Mouse (Mus musculus): Measurements from ENCODE around the gene Nxph1. TPM values are rescaled to one million over a fixed set of nuclear protein-coding genes. Genes with fewer than 3 reads are reported as not detected.

Gene Nxph1
- polyA plus RNA-seq, 1 experiment from 2014 or later: 0.17 TPM

DNA sequence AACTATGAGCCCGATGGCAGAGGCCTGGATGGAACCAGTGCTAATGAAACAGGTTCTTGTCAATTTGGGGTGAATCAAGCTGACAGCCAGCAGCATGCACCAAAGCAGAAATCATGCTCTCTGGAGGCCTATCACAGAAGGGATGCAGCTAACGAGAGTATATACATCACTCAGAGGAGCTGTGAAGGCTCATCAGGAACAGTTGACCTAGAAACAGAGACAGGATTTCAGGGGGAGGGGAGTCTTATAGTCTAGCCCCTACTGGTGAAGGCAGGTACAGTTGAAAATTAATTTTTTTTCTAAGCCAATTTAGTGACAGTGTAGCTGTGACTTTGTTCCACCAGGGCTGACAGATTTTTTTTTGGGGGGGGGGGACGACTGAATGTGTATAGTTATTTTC lies 234.2 kb downstream of the Nxph1 start:
- Histone ChIP-seq H3K4me2 (no peak overlapping the region), H3K36me3 (no peaks in the 10 kb centered on the region), H3K27ac (no peak overlapping the region), H3K9me3 (no peaks in the 10 kb centered on the region), H3K9ac (no peak overlapping the region), H3K4me3 (no peak overlapping the region), H3K4me1 (no peaks in the 10 kb centered on the region), H3K27me3 (no peaks in the 10 kb centered on the region)
- WGBS: 48% methylated on average over 3 of the region's 3 CpGs
- ATAC-seq (ENCODE audit: borderline replicate concordance, extremely low read depth, low FRiP score, low TSS enrichment): no peak

DNA sequence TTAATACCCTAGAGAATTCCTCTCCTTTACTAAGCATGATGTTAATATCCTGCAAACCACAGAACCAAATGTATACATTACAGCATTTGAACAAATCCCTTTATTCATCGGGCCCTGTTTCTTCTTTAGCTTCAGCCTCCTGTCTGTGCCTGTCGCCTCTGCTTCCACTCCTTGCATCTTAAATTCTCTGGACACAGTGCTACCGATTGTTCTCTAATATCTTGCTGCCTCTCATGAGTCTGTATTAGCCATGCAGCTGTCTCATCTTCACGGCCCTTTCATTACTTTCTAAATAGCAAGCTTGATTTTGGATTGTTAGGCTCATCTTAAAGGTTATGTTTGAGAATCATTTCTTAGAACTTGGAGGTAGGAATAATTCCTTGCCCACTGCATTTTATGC lies 262.5 kb downstream of the Nxph1 start:
- Histone ChIP-seq H3K9ac (no peak overlapping the region), H3K27ac (no peak overlapping the region), H3K4me3 (no peak overlapping the region), H3K9me3 (no peaks in the 10 kb centered on the region), H3K36me3 (no peaks in the 10 kb centered on the region), H3K4me2 (no peak overlapping the region), H3K4me1 (no peaks in the 10 kb centered on the region), H3K27me3 (no peaks in the 10 kb centered on the region)
- no peak for ATAC-seq (ENCODE audit: borderline replicate concordance, extremely low read depth, low FRiP score, low TSS enrichment)
- 81% methylated on average over 4 of the region's 4 CpGs for WGBS

DNA sequence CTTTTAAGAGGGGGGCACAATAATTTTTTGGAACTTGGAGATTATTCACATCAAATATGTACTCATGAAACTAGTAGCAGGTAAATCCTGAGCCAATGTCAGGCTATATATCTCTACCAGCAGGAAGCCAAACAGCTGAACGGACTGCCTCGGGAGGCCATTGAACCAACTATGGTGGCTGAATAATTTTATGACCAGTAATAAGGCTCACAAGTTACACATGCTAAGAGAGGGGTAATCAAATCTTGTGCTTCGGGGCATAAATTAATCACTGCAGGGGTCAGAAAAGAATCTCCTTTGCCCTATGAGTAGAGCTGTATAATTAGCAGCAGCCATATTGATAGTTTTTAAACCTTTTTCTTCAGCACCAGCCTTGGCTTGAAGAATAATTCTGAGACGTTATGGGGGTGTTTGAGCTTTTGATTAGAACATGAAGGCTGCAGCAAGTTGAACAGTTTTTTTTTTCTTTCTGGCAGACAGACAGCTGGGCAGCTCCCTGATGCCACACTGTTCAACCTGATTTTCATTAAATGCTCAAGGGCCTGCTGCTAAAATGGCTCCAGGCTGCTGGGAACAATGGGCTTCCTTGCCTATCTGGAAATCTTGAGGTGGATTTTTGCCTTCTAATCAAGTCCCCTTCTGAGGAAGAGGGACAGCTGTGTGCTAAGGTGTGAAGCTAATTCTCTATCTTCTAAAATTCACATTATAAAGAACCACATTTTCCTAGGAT lies 272.7 kb downstream of the Nxph1 start:
- H3K4me3 ChIP-seq: no peak overlapping the region
- no peaks in the 10 kb centered on the region for H3K9me3 ChIP-seq
- H3K36me3 ChIP-seq: no peaks in the 10 kb centered on the region
- H3K4me1 ChIP-seq: no peaks in the 10 kb centered on the region
- H3K27me3 ChIP-seq: no peaks in the 10 kb centered on the region
- no peak for ATAC-seq (ENCODE audit: borderline replicate concordance, extremely low read depth, low FRiP score, low TSS enrichment)
- no peak overlapping the region for H3K27ac ChIP-seq
- H3K9ac ChIP-seq: no peak overlapping the region
- no peak overlapping the region for H3K4me2 ChIP-seq
- WGBS: 72% methylated on average over 4 of the region's 4 CpGs

DNA sequence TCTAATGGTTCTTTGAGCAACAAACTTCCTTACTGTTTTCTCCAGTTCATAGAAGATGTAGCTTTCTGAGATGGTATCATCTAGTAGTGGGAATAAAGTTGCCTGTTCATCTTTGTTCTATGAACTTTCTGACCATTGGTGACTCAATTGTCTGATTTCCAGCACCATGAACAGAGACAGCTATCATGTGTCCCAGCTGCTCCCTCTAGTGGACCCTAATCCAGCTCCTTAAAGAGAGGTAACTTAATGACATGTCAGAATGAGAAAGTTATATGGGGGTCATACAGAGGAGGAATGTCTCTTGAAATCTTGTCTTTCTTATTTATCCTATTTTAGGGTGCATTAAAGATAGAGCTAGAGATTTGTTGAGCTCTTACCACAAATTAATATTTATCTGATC lies 286.6 kb downstream of the Nxph1 start:
- no peak overlapping the region for H3K4me2 ChIP-seq
- no peak for ATAC-seq (ENCODE audit: borderline replicate concordance, extremely low read depth, low FRiP score, low TSS enrichment)
- H3K4me1 ChIP-seq: no peaks in the 10 kb centered on the region
- H3K27me3 ChIP-seq: no peaks in the 10 kb centered on the region
- H3K4me3 ChIP-seq: no peak overlapping the region
- no peak overlapping the region for H3K9ac ChIP-seq
- no peaks in the 10 kb centered on the region for H3K36me3 ChIP-seq
- no peaks in the 10 kb centered on the region for H3K9me3 ChIP-seq
- no peak overlapping the region for H3K27ac ChIP-seq

DNA sequence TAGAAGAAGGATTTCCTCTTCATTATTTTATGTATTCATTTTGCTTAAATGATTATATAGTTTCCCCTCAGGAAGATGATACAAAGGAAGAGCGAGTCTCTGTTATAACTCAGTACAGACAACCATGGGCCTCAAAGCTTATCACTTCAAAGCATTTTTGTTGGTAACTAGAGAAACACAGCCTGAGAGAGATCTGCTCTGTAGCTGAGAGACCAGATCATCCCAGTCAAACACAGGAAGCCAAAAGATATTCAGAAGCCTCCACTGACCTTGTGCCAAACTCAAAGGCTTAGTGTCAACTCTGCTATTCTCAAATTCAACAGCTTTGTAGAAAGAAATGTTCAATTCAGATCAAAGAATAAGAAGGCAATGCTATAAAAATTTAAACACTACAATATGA lies 319.8 kb downstream of the Nxph1 start:
- WGBS: 52% methylated on average over 1 of the region's 1 CpGs
- no peaks in the 10 kb centered on the region for H3K4me1 ChIP-seq
- no peak for ATAC-seq (ENCODE audit: borderline replicate concordance, extremely low read depth, low FRiP score, low TSS enrichment)
- H3K4me2 ChIP-seq: no peak overlapping the region
- no peak overlapping the region for H3K27ac ChIP-seq
- H3K4me3 ChIP-seq: no peak overlapping the region
- no peaks in the 10 kb centered on the region for H3K27me3 ChIP-seq
- no peak overlapping the region for H3K9ac ChIP-seq
- H3K9me3 ChIP-seq: no peaks in the 10 kb centered on the region
- no peaks in the 10 kb centered on the region for H3K36me3 ChIP-seq

Other genes with a start within 250 kb of the Nxph1 start
- gene Ica1, start 169.9 kb upstream of the Nxph1 start, polyA plus RNA-seq (2015; fragmentation: Nextera tagmentation; extraction: Ambion mirVana): 37.0 and 37.3 TPM in 2 replicates